Mouse (Mus musculus) layer of hippocampus, adult 11-12 months (tissue): Measurements from ENCODE around the gene Prok1.

Source experiments
- DNase-seq: peaks from one replicate; pipeline ENCODE4 v3.0.0; 2022; ENCODE audit warnings: low spot score

Gene Prok1

DNA sequence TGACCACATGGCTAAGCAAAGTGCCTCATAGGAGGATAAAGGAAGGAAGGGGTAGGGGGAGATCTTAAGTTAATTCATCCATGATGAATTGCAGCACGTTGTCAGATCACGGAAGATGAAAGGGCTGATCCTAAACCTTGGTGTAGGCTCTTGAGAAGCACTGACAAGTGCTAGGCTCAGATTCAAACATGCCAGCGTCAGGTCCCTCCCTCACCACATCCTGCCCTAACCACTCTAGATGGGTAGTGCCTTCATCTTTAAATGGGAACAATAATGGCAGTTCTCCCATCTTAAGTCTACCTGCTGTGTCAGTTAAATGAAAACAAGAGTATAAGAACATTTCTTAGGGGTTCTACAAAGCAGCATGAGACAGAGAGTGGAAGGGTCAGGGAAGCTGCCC, 53.9 kb downstream of the Prok1 start:
- no peak for DNase-seq

DNA sequence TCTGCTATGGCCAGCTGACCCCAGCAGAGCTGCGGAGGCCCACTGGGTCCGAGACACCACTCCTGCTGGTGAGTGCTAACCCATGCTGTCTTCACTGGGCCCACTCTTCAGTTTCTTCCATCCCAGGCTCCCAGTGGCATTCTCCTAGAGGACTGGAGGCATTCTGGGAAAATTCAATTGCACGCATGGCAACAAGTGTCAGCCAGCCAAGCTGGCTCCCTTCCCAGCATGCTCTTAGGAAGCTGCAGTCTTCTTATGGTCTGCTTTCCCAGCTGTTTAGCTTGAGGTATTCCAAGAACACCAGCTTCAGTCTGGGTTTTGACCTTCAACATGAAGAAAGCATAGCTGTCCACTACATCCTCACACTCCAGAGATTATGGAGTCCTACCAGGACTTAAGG, 56.3 kb downstream of the Prok1 start:
- peak; percentile 42 for DNase-seq
